Mouse (Mus musculus) kidney, embryonic 14.5 days (tissue): Measurements from ENCODE around the gene Gm49378. TPM values are rescaled to one million over a fixed set of nuclear protein-coding genes. Genes with fewer than 3 reads are reported as not detected.

Experiments used
- ATAC-seq: fragments of 200-750 bp; cut with Nextera tagmentation; 2 replicates; pipeline ENCODE4 v1.8.0; 2017; ENCODE audit warnings: moderate number of reproducible peaks, mild to moderate bottlenecking, moderate TSS enrichment, moderate library complexity; ENCODE audit not compliant: low FRiP score, low TSS enrichment
- H3K27ac ChIP-seq: fragments of 300-500 bp; sonication (generic); 2 replicates; pipeline ENCODE4 v1.5.1; 2014; ENCODE audit warnings: low read depth, mild to moderate bottlenecking, low read length, moderate library complexity, mixed read lengths
- H3K27me3 ChIP-seq: fragments of 300-500 bp; sonication (generic); 2 replicates; pipeline ENCODE4 v1.6.1; 2014; ENCODE audit warnings: mild to moderate bottlenecking, low read length; ENCODE audit not compliant: control insufficient read depth, insufficient read depth
- H3K36me3 ChIP-seq: fragments of 300-500 bp; sonication (generic); 2 replicates; pipeline ENCODE4 v1.6.1; 2014; ENCODE audit warnings: low read length, mixed read lengths; ENCODE audit not compliant: control insufficient read depth, insufficient read depth
- H3K4me1 ChIP-seq: fragments of 300-500 bp; sonication (generic); 2 replicates; pipeline ENCODE4 v1.6.1; 2014; ENCODE audit warnings: low read length, mixed read lengths; ENCODE audit not compliant: control insufficient read depth, insufficient read depth
- H3K4me2 ChIP-seq: fragments of 300-500 bp; sonication (generic); replicated peaks from 2 replicates; pipeline ENCODE4 v1.6.1; 2014; ENCODE audit warnings: low read depth, mild to moderate bottlenecking, low read length
- H3K4me3 ChIP-seq: fragments of 300-500 bp; sonication (generic); 2 replicates; pipeline ENCODE4 v1.5.1; 2014; ENCODE audit warnings: mild to moderate bottlenecking, low read length
- H3K9ac ChIP-seq: fragments of 300-500 bp; sonication (generic); 2 replicates; pipeline ENCODE4 v1.6.1; 2014; ENCODE audit warnings: low read depth, mild to moderate bottlenecking, low read length, moderate library complexity
- H3K9me3 ChIP-seq: fragments of 300-500 bp; sonication (generic); 2 replicates; pipeline ENCODE4 v1.6.1; 2016; ENCODE audit warnings: low read length; ENCODE audit not compliant: control insufficient read depth
- WGBS: fragments of 180-500 bp; shearing (Covaris S2); extraction: QIAGEN DNeasy Blood & Tissue Kit; methylation state at CpG from one replicate; pipeline ENCODE4 v1.1.7; 2014; 5-methylcytosine and 5-hydroxymethylcytosine counted together
- polyA plus RNA-seq: library from polyadenylated mRNA; unstranded; fragments of >200 nt; fragmentation: Nextera tagmentation; extraction: Ambion mirVana; gene quantifications from 2 replicates; pipeline ENCODE4 v1.2.1, GENCODE M21; 2014

The Gm49378 gene
- polyA plus RNA-seq, 1 experiment from 2014 or later = 3.4 TPM

- WGBS = 80% methylated on average over 2 of the region's 2 CpGs
- no peaks in the 10 kb centered on the region for H3K27me3 ChIP-seq
- H3K36me3 ChIP-seq = no peaks in the 10 kb centered on the region
- H3K9ac ChIP-seq = no peak overlapping the region
- no peaks in the 10 kb centered on the region for H3K9me3 ChIP-seq
- H3K4me2 ChIP-seq = no peak overlapping the region
- H3K4me1 ChIP-seq = no peaks in the 10 kb centered on the region
- no peak overlapping the region for H3K4me3 ChIP-seq
- ATAC-seq = no peak
- no peak overlapping the region for H3K27ac ChIP-seq
These were observed 20.9 kb downstream of the Gm49378 start for GRCm38 (mm10) chr14:55616844-55617243.

- H3K27ac ChIP-seq = no peak overlapping the region
- no peaks in the 10 kb centered on the region; the same call in 1 of the 2 replicates for H3K36me3 ChIP-seq
- no peak for ATAC-seq
- no peak overlapping the region for H3K4me3 ChIP-seq
- H3K4me2 ChIP-seq = no peak overlapping the region
- no peaks in the 10 kb centered on the region for H3K27me3 ChIP-seq
- H3K4me1 ChIP-seq = no peaks in the 10 kb centered on the region
- no peak overlapping the region for H3K9ac ChIP-seq
- no peaks in the 10 kb centered on the region for H3K9me3 ChIP-seq
- 48% methylated on average over 2 of the region's 2 CpGs for WGBS
These were observed 21.8 kb downstream of the Gm49378 start for GRCm38 (mm10) chr14:55615876-55616275.

DNA sequence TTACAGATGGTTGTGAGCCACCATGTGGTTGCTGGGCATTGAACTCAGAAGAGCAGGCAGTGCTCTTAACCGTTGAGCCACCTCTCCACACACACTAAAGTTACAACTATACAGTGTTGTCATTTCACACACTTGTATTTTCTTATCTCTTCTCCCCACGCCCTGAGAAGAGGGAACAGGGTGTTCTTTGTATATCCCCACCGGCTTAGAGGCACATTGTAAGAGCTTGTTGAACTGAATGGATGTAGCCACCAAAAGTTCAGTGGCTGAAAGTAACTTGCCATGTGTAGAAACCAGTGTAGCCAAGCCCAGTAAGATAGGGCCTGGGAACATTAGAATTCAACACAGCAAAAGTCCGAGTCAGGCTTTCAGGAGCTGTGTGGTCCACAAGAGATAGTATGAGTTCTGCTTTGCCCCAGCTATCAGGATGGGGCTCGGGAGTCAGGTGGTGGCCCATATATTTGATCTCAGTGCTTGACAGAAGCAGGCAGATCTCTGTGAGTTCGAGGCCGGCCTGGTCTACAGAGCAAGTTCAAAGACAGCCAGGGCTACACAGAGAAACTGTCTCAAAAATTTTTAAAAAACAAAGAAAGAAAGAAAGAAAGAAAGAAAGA lies 23.0 kb downstream of the Gm49378 start:
- Histone ChIP-seq H3K27me3 (no peaks in the 10 kb centered on the region), H3K9ac (no peak overlapping the region), H3K36me3 (peaks cover 2% of the 10 kb centered on the region), H3K4me3 (no peak overlapping the region), H3K9me3 (no peaks in the 10 kb centered on the region), H3K4me1 (no peaks in the 10 kb centered on the region), H3K27ac (no peak overlapping the region), H3K4me2 (no peak overlapping the region)
- no peak for ATAC-seq
- WGBS = 77% methylated on average over 7 of the region's 7 CpGs

DNA sequence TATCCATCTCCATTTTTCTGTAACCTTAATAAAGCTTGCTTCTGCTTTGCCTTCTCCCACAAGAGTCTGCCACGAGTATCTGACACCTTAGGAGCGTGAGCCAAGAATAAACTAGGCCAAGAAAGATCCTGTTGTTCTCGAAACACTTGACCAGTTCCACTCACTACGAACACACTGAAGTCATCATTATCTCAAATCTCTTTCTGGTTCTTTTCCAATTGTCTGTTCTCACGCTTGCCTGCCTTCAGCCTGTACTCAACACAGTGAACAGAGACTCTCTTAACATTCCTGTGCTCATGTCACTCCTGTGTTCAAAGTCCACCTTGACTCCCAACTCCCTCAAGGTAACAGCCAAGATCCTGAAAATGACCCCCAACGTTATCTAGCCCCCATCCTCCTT lies 24.3 kb downstream of the Gm49378 start:
- Histone ChIP-seq H3K4me3 (no peak overlapping the region), H3K4me1 (no peaks in the 10 kb centered on the region), H3K36me3 (peaks cover 15% of the 10 kb centered on the region), H3K9me3 (no peaks in the 10 kb centered on the region), H3K4me2 (no peak overlapping the region), H3K27ac (no peak overlapping the region), H3K27me3 (no peaks in the 10 kb centered on the region), H3K9ac (no peak overlapping the region)
- 67% methylated on average over 6 of the region's 6 CpGs for WGBS
- no peak for ATAC-seq

- Histone ChIP-seq H3K36me3 (peaks cover 41% of the 10 kb centered on the region), H3K27me3 (no peaks in the 10 kb centered on the region), H3K9ac (no peak overlapping the region; the same call in 1 of the 2 replicates), H3K9me3 (no peaks in the 10 kb centered on the region), H3K27ac (no peak overlapping the region), H3K4me2 (no peak overlapping the region), H3K4me3 (no peak overlapping the region), H3K4me1 (peaks cover 5% of the 10 kb centered on the region; the same call in 1 of the 2 replicates)
- 94% methylated on average over 6 of the region's 6 CpGs for WGBS
- ATAC-seq = no peak
These were observed 29.4 kb downstream of the Gm49378 start for GRCm38 (mm10) chr14:55608339-55608738.

GRCm38 (mm10) chr14:55605743-55606459 lies 31.8 kb downstream of the Gm49378 start:
- Histone ChIP-seq H3K9me3 (no peaks in the 10 kb centered on the region), H3K36me3 (peaks cover 58% of the 10 kb centered on the region), H3K4me1 (peaks cover 5% of the 10 kb centered on the region; the same call in 1 of the 2 replicates), H3K4me2 (no peak overlapping the region), H3K27ac (no peak overlapping the region), H3K4me3 (no peak overlapping the region), H3K27me3 (no peaks in the 10 kb centered on the region), H3K9ac (no peak overlapping the region)
- no peak for ATAC-seq
- 92% methylated on average over 16 of the region's 16 CpGs for WGBS

GRCm38 (mm10) chr14:55604823-55605222 lies 32.9 kb downstream of the Gm49378 start:
- Histone ChIP-seq H3K4me1 (peaks cover 5% of the 10 kb centered on the region; the same call in 1 of the 2 replicates), H3K27me3 (no peaks in the 10 kb centered on the region), H3K36me3 (peaks cover 67% of the 10 kb centered on the region), H3K4me2 (no peak overlapping the region), H3K9ac (no peak overlapping the region), H3K27ac (no peak overlapping the region), H3K4me3 (no peak overlapping the region), H3K9me3 (no peaks in the 10 kb centered on the region)
- WGBS = 83% methylated on average over 11 of the region's 11 CpGs
- no peak for ATAC-seq

- H3K4me1 ChIP-seq = peaks cover 5% of the 10 kb centered on the region; the same call in 1 of the 2 replicates
- peak; percentile 91 for ATAC-seq
- H3K4me3 ChIP-seq = peak overlapping the region; percentile 33
- peaks cover 65% of the 10 kb centered on the region for H3K36me3 ChIP-seq
- H3K9ac ChIP-seq = peak overlapping the region; percentile 52; the same call in 1 of the 2 replicates
- H3K4me2 ChIP-seq = peak overlapping the region; percentile 41
- no peaks in the 10 kb centered on the region for H3K27me3 ChIP-seq
- no peaks in the 10 kb centered on the region for H3K9me3 ChIP-seq
- H3K27ac ChIP-seq = peak overlapping the region; percentile 70
- WGBS = 13% methylated on average over 19 of the region's 19 CpGs
These were observed 33.8 kb downstream of the Gm49378 start for GRCm38 (mm10) chr14:55603633-55604576.
